Mouse (Mus musculus) cerebellum, adult 9-11 months (tissue): ENCODE measurements around the gene Ern2.

Experiments used
- DNase-seq: peaks from one replicate; pipeline ENCODE4 v3.0.0; 2022

Ern2 gene

GRCm38 (mm10) chr7:122186043-122186442 is at the start of gene Ern2:
Gene Ern2, minus strand, starts transcription at chr7:122186207.
- no peak for DNase-seq

- no peak for DNase-seq
Measured at GRCm38 (mm10) chr7:122230866-122231265, 44.9 kb upstream of the Ern2 start.

GRCm38 (mm10) chr7:122229916-122230315 is 43.9 kb upstream of the Ern2 start:
- DNase-seq = no peak

- DNase-seq = no peak
Measured at GRCm38 (mm10) chr7:122229306-122229705, 43.3 kb upstream of the Ern2 start.

GRCm38 (mm10) chr7:122226744-122227143 is 40.7 kb upstream of the Ern2 start:
- DNase-seq = no peak

- no peak for DNase-seq
Measured at GRCm38 (mm10) chr7:122226020-122226742, 40.2 kb upstream of the Ern2 start.

- DNase-seq = no peak
Measured at GRCm38 (mm10) chr7:122219315-122219801, 33.4 kb upstream of the Ern2 start, which contains the start of gene Chp2. Gene Chp2, plus strand, starts transcription at chr7:122219496.

GRCm38 (mm10) chr7:122208276-122209021 is 22.4 kb upstream of the Ern2 start:
- DNase-seq = no peak

- no peak for DNase-seq
Measured at GRCm38 (mm10) chr7:122206121-122206520, 20.1 kb upstream of the Ern2 start.

- no peak for DNase-seq
Measured at GRCm38 (mm10) chr7:122203936-122204335, 17.9 kb upstream of the Ern2 start.

GRCm38 (mm10) chr7:122199296-122199695 is 13.3 kb upstream of the Ern2 start:
- DNase-seq = no peak

GRCm38 (mm10) chr7:122197306-122197705 is 11.3 kb upstream of the Ern2 start:
- DNase-seq = peak; percentile 8

- no peak for DNase-seq
Measured at GRCm38 (mm10) chr7:122196771-122197170, 10.8 kb upstream of the Ern2 start.

- DNase-seq = no peak
Measured at GRCm38 (mm10) chr7:122193919-122194318, 7.9 kb upstream of the Ern2 start.

- no peak for DNase-seq
Measured at GRCm38 (mm10) chr7:122191097-122191496, 5.1 kb upstream of the Ern2 start.

GRCm38 (mm10) chr7:122189484-122189883 is 3.5 kb upstream of the Ern2 start:
- no peak for DNase-seq

- no peak for DNase-seq
Measured at GRCm38 (mm10) chr7:122184569-122184968, 1.4 kb downstream of the Ern2 start.

GRCm38 (mm10) chr7:122180720-122181119 is 5.3 kb downstream of the Ern2 start:
- no peak for DNase-seq

- DNase-seq = no peak
Measured at GRCm38 (mm10) chr7:122171613-122172012, 14.4 kb downstream of the Ern2 start.

- DNase-seq = no peak
Measured at GRCm38 (mm10) chr7:122170705-122171104, 15.3 kb downstream of the Ern2 start.

GRCm38 (mm10) chr7:122167203-122167602 is 18.8 kb downstream of the Ern2 start:
- no peak for DNase-seq

- no peak for DNase-seq
Measured at GRCm38 (mm10) chr7:122163766-122164165, 22.2 kb downstream of the Ern2 start.

GRCm38 (mm10) chr7:122160037-122160436 is 26.0 kb downstream of the Ern2 start:
- DNase-seq = no peak
